Mouse (Mus musculus): Measurements from ENCODE around the gene Cxcr2. TPM values are rescaled to one million over a fixed set of nuclear protein-coding genes. Genes with fewer than 3 reads are reported as not detected.

The Cxcr2 gene
- 0.44 TPM for polyA plus RNA-seq (2014; fragmentation: Illumina TruSeq; extraction: RNeasy Lipid Tissue Mini Kit (QIAGEN cat#74804); ENCODE audit: low read depth, low replicate concordance)

DNA sequence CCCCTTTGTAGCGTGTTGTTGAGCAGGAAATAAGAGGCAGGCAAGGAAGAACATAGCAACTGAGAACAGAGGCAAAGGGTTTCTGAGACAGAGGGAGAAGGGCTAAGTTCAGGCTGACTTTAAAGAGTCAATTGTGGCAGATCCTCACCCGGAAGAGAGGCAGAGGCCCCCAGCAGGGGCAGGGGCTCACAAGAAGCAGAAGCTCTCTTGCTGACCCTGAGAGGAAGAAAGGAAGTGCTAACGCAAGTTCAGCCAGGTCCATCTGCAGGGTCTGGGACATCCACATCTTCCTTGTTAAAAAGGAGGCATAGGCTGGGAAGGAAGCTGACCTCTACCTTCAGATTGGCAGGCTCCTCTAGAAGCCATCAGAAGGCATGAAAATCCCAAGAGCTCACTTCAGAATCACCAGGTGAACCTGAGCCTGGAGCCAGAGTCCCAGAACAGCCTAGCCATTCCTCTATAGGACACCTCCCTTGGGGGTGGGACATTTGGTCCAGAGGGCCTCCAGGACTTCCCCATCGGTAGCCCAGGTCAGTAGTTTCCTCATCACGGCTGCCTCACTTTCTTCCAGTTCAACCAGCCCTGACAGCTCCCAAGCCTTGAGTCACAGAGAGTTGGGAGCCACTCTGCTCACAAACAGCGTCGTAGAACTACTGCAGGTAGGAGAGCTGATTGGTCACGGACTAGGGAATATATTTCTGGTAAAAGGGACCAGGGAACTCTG lies at the start of gene Cxcr2:
Gene Cxcr2 (plus strand): TSS at position 529 of the 724 bp plus-strand sequence.

DNA sequence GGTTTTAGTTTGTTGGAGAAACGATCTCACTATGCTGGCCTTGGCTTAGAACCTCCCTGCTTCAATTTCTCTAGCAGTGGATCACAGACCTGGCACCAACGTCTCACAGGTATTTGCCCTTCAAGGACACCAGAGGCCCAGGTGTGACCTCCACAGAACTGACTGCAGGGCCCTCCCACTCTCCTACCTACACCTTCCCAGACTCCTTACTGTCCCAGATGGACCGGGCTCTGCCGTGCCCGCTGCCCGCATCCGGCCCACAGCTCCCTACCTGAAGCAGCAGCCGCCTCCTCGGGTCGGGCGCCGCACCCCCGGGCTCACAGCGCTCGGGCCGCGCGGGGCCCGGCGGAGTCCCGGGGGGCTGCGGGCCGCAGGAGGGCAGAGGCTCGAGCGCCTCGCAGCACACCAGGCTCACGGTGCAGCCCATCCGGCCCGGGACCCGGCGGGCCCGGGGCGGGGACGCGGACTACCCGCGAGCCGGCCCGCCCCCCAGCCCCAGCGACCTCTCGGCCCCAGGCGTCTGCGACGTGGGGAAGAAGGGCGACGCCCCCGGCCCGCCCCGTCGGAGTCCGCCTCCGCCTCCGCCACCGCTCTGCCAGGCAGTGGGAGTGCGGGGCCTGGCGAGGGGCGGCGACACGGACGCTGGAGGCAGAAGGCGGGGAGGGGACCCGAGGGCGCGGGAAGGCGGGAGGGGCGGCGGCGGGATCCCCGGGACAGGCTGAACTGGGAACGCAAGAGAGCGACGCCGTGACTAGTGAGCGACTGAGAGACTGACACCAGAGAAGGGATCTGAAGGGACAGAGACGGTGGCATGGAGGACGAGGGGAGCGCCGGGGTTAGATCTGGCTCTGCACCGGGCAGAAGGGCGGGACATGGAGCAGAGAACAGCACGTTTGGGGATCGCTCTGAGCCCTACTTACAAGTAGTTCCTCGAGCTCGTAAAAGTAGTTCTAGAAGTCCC lies 29.5 kb upstream of the Cxcr2 start, which contains the start of gene Tns1:
Gene Tns1 (minus strand): TSS at position 429 of the 961 bp plus-strand sequence.

GRCm38 (mm10) chr1:74124991-74125552 lies 28.7 kb upstream of the Cxcr2 start, which contains the start of gene Rufy4:
Gene Rufy4, plus strand, starts transcription at chr1:74125541.

DNA sequence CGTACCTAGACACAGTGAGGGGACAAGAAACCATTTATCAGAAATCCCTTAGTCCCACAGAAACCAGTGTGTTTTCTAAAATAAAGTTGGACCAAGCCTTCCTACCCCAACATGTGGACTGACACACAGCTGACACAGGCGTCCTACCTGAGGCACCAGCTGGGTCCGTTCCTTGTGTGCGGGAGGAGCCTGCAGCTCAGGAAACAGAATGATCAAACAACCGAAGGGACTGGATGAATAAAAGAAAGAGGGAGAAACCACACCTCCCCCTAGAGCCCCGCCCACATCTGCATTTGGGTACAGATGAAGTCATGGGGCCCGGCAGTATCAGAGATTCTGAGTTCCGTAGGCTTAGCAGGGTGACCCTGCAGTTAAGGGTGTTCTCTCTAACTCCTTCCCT lies 40.7 kb downstream of the Cxcr2 start, which contains the start of gene Cxcr1:
Gene Cxcr1 (minus strand): TSS at position 187 of the 400 bp plus-strand sequence.

Other genes with a start within 250 kb of the Cxcr2 start
- 18.5 TPM for gene Tns1, start 29.5 kb upstream of the Cxcr2 start, polyA plus RNA-seq (2014; fragmentation: Illumina TruSeq; extraction: RNeasy Lipid Tissue Mini Kit (QIAGEN cat#74804); ENCODE audit: low read depth, low replicate concordance)
- gene Rufy4, start 28.4 kb upstream of the Cxcr2 start, polyA plus RNA-seq (2014; fragmentation: Illumina TruSeq; extraction: RNeasy Lipid Tissue Mini Kit (QIAGEN cat#74804); ENCODE audit: low read depth, low replicate concordance), result not detected
- gene Cxcr1, start 40.6 kb downstream of the Cxcr2 start, polyA plus RNA-seq (2014; fragmentation: Illumina TruSeq; extraction: RNeasy Lipid Tissue Mini Kit (QIAGEN cat#74804); ENCODE audit: low read depth, low replicate concordance), result not detected
- 740 TPM for gene Arpc2, start 82.1 kb downstream of the Cxcr2 start, polyA plus RNA-seq (2014; fragmentation: Illumina TruSeq; extraction: RNeasy Lipid Tissue Mini Kit (QIAGEN cat#74804); ENCODE audit: low read depth, low replicate concordance)
- not detected for gene Gpbar1, start 124.6 kb downstream of the Cxcr2 start, polyA plus RNA-seq (2014; fragmentation: Illumina TruSeq; extraction: RNeasy Lipid Tissue Mini Kit (QIAGEN cat#74804); ENCODE audit: low read depth, low replicate concordance)
- 2.8 TPM for gene Aamp, start 130.7 kb downstream of the Cxcr2 start, polyA plus RNA-seq (2014; fragmentation: Illumina TruSeq; extraction: RNeasy Lipid Tissue Mini Kit (QIAGEN cat#74804); ENCODE audit: low read depth, low replicate concordance)
- 3.6 TPM for gene Pnkd, start 130.9 kb downstream of the Cxcr2 start, polyA plus RNA-seq (2014; fragmentation: Illumina TruSeq; extraction: RNeasy Lipid Tissue Mini Kit (QIAGEN cat#74804); ENCODE audit: low read depth, low replicate concordance)
- 92.1 TPM for gene Tmbim1, start 151.6 kb downstream of the Cxcr2 start, polyA plus RNA-seq (2014; fragmentation: Illumina TruSeq; extraction: RNeasy Lipid Tissue Mini Kit (QIAGEN cat#74804); ENCODE audit: low read depth, low replicate concordance)
- not detected for gene Catip, start 208.1 kb downstream of the Cxcr2 start, polyA plus RNA-seq (2014; fragmentation: Illumina TruSeq; extraction: RNeasy Lipid Tissue Mini Kit (QIAGEN cat#74804); ENCODE audit: low read depth, low replicate concordance)
- 1.7 TPM for gene Slc11a1, start 221.2 kb downstream of the Cxcr2 start, polyA plus RNA-seq (2014; fragmentation: Illumina TruSeq; extraction: RNeasy Lipid Tissue Mini Kit (QIAGEN cat#74804); ENCODE audit: low read depth, low replicate concordance)
- 17.1 TPM for gene Ctdsp1, start 237.5 kb downstream of the Cxcr2 start, polyA plus RNA-seq (2014; fragmentation: Illumina TruSeq; extraction: RNeasy Lipid Tissue Mini Kit (QIAGEN cat#74804); ENCODE audit: low read depth, low replicate concordance)